Mouse (Mus musculus) hindbrain, embryonic 14.5 days (tissue): Measurements from ENCODE around the gene Llgl2. TPM values are rescaled to one million over a fixed set of nuclear protein-coding genes. Genes with fewer than 3 reads are reported as not detected.

Source experiments
- ATAC-seq: fragments of 200-750 bp; cut with Nextera tagmentation; 2 replicates; pipeline ENCODE4 v1.8.0; 2017; ENCODE audit warnings: moderate number of reproducible peaks, mild to moderate bottlenecking, moderate TSS enrichment, moderate library complexity; ENCODE audit not compliant: low FRiP score
- DNase-seq: peaks from one replicate; pipeline ENCODE4 v3.0.0-alpha.2; 2015; ENCODE audit warnings: low spot score
- H3K27ac ChIP-seq: fragments of 300-500 bp; sonication (generic); 2 replicates; pipeline ENCODE4 v1.5.1; 2014; ENCODE audit warnings: mild to moderate bottlenecking, moderate library complexity
- H3K27me3 ChIP-seq: fragments of 300-500 bp; sonication (generic); 2 replicates; pipeline ENCODE4 v1.6.1; 2014; ENCODE audit warnings: mild to moderate bottlenecking, low read length, mixed read lengths; ENCODE audit not compliant: control insufficient read depth, insufficient read depth
- H3K36me3 ChIP-seq: fragments of 300-500 bp; sonication (generic); replicated peaks from 2 replicates; pipeline ENCODE4 v1.6.1; 2014; ENCODE audit not compliant: control insufficient read depth, insufficient read depth
- H3K4me1 ChIP-seq: fragments of 300-500 bp; sonication (generic); replicated peaks from 2 replicates; pipeline ENCODE4 v1.6.1; 2014; ENCODE audit warnings: antibody characterized with exemption, low read length, mixed read lengths; ENCODE audit not compliant: control insufficient read depth, insufficient read depth
- H3K4me2 ChIP-seq: fragments of 300-500 bp; sonication (generic); replicated peaks from 2 replicates; pipeline ENCODE4 v1.6.1; 2014; ENCODE audit warnings: mild to moderate bottlenecking, moderate library complexity
- H3K4me3 ChIP-seq: fragments of 300-500 bp; sonication (generic); replicated peaks from 2 replicates; pipeline ENCODE4 v1.5.1; 2014; ENCODE audit warnings: mild to moderate bottlenecking, low read length
- H3K9ac ChIP-seq: fragments of 300-500 bp; sonication (generic); 2 replicates; pipeline ENCODE4 v1.6.1; 2014
- H3K9me3 ChIP-seq: fragments of 300-500 bp; sonication (generic); 2 replicates; pipeline ENCODE4 v1.6.1; 2016; ENCODE audit warnings: low read length; ENCODE audit not compliant: control insufficient read depth
- WGBS: fragments of 180-500 bp; shearing (Covaris S2); extraction: QIAGEN DNeasy Blood & Tissue Kit; methylation state at CpG from one replicate; pipeline ENCODE4 v1.1.7; 2014; 5-methylcytosine and 5-hydroxymethylcytosine counted together
- microRNA-seq: library from miRNA; unstranded; fragments of <30 nt; microRNA quantifications from one replicate; pipeline ENCODE4, GENCODE M21; 2016
- polyA plus RNA-seq: library from polyadenylated mRNA; unstranded; fragments of >200 nt; fragmentation: Nextera tagmentation; extraction: Ambion mirVana; gene quantifications from 2 replicates; pipeline ENCODE4 v1.2.1, GENCODE M21; 2014

The Llgl2 gene
- polyA plus RNA-seq, 1 experiment from 2014 or later = 2.4 TPM

DNA sequence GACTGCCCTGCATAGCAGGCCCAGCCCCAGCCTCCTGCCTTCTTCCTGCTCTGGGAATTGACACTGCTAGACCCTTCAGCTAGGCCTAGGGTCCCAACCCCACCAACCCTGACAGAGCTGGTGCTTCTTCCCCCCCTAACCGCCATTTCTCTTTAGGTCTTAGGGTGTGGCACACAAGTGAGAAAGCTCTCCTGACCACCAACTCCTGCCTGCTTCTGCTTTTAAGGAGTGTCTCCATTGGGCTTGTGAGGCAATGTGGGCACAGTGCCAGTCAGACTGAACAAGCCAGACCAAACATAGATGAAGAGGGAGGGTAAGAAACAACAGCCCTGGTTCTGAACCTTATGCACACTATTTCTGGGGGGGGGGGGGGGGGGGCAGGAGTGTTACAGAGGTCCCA is 79.0 kb downstream of the Llgl2 start:
- Histone ChIP-seq H3K9ac (no peak overlapping the region), H3K27ac (no peak overlapping the region), H3K27me3 (no peaks in the 10 kb centered on the region), H3K4me1 (no peaks in the 10 kb centered on the region; the same call in 1 of the 2 replicates), H3K4me2 (no peak overlapping the region), H3K9me3 (no peaks in the 10 kb centered on the region), H3K4me3 (no peak overlapping the region), H3K36me3 (0 out of 2 replicates have a peak, but pooled peaks cover 8% of the 10 kb centered on the region)
- ATAC-seq = no peak
- WGBS = 87% methylated on average over 1 of the region's 1 CpGs
- DNase-seq = no peak

DNA sequence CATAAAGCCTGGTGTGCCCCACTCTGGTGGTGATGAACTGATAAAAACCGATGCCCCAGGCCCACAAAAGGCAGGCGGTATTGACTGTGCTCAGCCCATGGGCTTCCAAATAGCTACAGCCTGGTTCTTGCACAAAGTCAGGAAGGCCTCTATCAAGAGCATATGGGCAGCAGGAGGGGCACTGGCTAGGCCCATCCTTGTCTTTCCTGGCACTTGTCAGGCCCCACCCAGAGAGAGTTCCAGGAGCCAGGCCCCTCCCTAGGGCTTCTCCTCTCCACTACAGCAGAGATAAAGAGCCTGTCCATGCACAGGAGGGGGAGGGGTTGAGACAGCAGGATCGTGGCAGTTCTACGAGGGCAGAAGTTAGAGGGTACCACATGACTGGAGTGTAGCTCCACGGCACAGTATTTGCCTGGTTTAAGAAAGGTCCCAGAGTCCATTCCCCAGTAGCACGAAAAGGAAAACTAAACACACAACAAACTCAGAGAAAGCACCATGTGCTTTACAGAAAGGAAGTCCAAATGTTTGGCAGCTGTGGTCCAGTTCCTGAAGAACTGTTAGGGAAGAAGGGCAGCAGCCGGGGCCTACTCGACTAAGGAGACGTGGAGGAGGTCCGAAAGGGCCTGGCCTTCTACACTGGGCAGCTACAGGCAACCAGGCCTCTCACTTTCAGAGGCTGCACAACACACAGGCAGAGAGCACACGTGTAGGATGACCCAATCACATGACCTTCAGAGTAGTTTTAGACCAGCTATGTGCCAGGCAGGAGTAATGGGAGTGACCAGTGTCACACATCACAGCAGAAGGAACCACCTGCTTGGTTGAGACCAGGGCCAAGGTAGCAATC is 79.8 kb downstream of the Llgl2 start:
- no peak overlapping the region for H3K27ac ChIP-seq
- DNase-seq = no peak
- H3K4me2 ChIP-seq = no peak overlapping the region
- H3K36me3 ChIP-seq = 0 out of 2 replicates have a peak, but pooled peaks cover 8% of the 10 kb centered on the region
- no peak for ATAC-seq
- H3K9me3 ChIP-seq = no peaks in the 10 kb centered on the region
- H3K9ac ChIP-seq = no peak overlapping the region
- H3K4me3 ChIP-seq = no peak overlapping the region
- no peaks in the 10 kb centered on the region; the same call in 1 of the 2 replicates for H3K4me1 ChIP-seq
- 75% methylated on average over 11 of the region's 11 CpGs for WGBS
- H3K27me3 ChIP-seq = no peaks in the 10 kb centered on the region

GRCm38 (mm10) chr11:115904231-115904955 is 80.5 kb downstream of the Llgl2 start:
- H3K4me3 ChIP-seq = no peak overlapping the region
- H3K27me3 ChIP-seq = no peaks in the 10 kb centered on the region
- 0 out of 2 replicates have a peak, but pooled peaks cover 8% of the 10 kb centered on the region for H3K36me3 ChIP-seq
- H3K9ac ChIP-seq = no peak overlapping the region
- no peaks in the 10 kb centered on the region; the same call in 1 of the 2 replicates for H3K4me1 ChIP-seq
- 85% methylated on average over 8 of the region's 8 CpGs for WGBS
- H3K27ac ChIP-seq = no peak overlapping the region
- H3K9me3 ChIP-seq = no peaks in the 10 kb centered on the region
- ATAC-seq (no peak), DNase-seq (no peak)
- H3K4me2 ChIP-seq = no peak overlapping the region

Small RNA genes lying within 50 kb of the gene (microRNA-seq; reads per million reads assigned to microRNA genes)
- gene Mir5621 = not detected

Other genes with a start within 250 kb of the Llgl2 start
- gene Mrps7, start 220.1 kb upstream of the Llgl2 start, polyA plus RNA-seq = 72.5 and 74.1 TPM in 2 replicates
- 34.1 and 39.4 TPM in 2 replicates for gene Gga3, start 220.0 kb upstream of the Llgl2 start, polyA plus RNA-seq
- 11.3 and 13.5 TPM in 2 replicates for gene Mif4gd, start 211.1 kb upstream of the Llgl2 start, polyA plus RNA-seq
- 37.8 and 42.3 TPM in 2 replicates for gene Slc25a19, start 195.8 kb upstream of the Llgl2 start, polyA plus RNA-seq
- gene Grb2, start 115.5 kb upstream of the Llgl2 start, polyA plus RNA-seq = 121 and 139 TPM in 2 replicates
- gene Tmem94, start 58.6 kb upstream of the Llgl2 start, polyA plus RNA-seq = 17.3 and 20.8 TPM in 2 replicates
- 10.7 and 11.0 TPM in 2 replicates for gene Caskin2, start 10.4 kb upstream of the Llgl2 start, polyA plus RNA-seq
- gene Tsen54, start 9.3 kb upstream of the Llgl2 start, polyA plus RNA-seq = 17.8 and 19.9 TPM in 2 replicates
- 0.13 TPM in 1 of 2 replicates, not detected in the other for gene Myo15b, start 34.4 kb downstream of the Llgl2 start, polyA plus RNA-seq
- gene Smim5, start 75.9 kb downstream of the Llgl2 start, polyA plus RNA-seq = 2.9 and 4.6 TPM in 2 replicates
- not detected in 2 replicates for gene Smim6, start 88.0 kb downstream of the Llgl2 start, polyA plus RNA-seq
- gene Sap30bp, start 109.2 kb downstream of the Llgl2 start, polyA plus RNA-seq = 40.5 and 41.8 TPM in 2 replicates
- gene Recql5, start 109.4 kb downstream of the Llgl2 start, polyA plus RNA-seq = 16.7 and 17.2 TPM in 2 replicates
- gene Itgb4, start 150.7 kb downstream of the Llgl2 start, polyA plus RNA-seq = 1.5 and 1.6 TPM in 2 replicates
- 48.6 and 54.4 TPM in 2 replicates for gene Galk1, start 188.7 kb downstream of the Llgl2 start, polyA plus RNA-seq
- 1,746 and 2,054 TPM in 2 replicates for gene H3f3b, start 203.9 kb downstream of the Llgl2 start, polyA plus RNA-seq
- 25.6 and 29.3 TPM in 2 replicates for gene Unk, start 206.3 kb downstream of the Llgl2 start, polyA plus RNA-seq